Mouse (Mus musculus) left cerebral cortex, postnatal 14 days (tissue): ENCODE data around the gene Rln1. TPM values are rescaled to one million over a fixed set of nuclear protein-coding genes. Genes with fewer than 3 reads are reported as not detected.

Experiments
- DNase-seq, 2 experiments: peaks; one replicate each; pipeline ENCODE4 v3.0.0; 2021 to 2022; ENCODE audit warnings: low spot score in 2 of 2, mixed read lengths in 1 of 2
- intact Hi-C: fragments of 180-260 bp; cut with DNase I; formaldehyde crosslinking; loops from one replicate; pipeline ENCODE4 v1.15.1; 2025
- total RNA-seq, 2 experiments: library from RNA; stranded (reverse); gene quantifications; 2 replicates each; pipeline ENCODE4 v1.2.3; 2021

Rln1 gene
- total RNA-seq, 2 experiments from 2014 or later, result 1.2 to 1.4 TPM

GRCm38 (mm10) chr19:29363557-29363956, 29.1 kb upstream of the Rln1 start:
- intact Hi-C loops, result no loop called here
- DNase-seq, result no peak

- intact Hi-C loops, result no loop called here
- no peak for DNase-seq
Observed at GRCm38 (mm10) chr19:29362173-29362930, 27.9 kb upstream of the Rln1 start.

- peak; percentile 92 to 94 for DNase-seq
- intact Hi-C loops, result no loop called here
Observed at GRCm38 (mm10) chr19:29361468-29362130, 27.1 kb upstream of the Rln1 start.

- intact Hi-C loops, result no loop called here
- no peak for DNase-seq
Observed at GRCm38 (mm10) chr19:29360251-29360650, 25.8 kb upstream of the Rln1 start.

GRCm38 (mm10) chr19:29356281-29356680, 21.8 kb upstream of the Rln1 start:
- intact Hi-C loops, result loop anchor here (10.0 kb wide), 2 partner anchors 361 to 581 kb away; partner anchors contain the start of gene Cdc37l1
- no peak for DNase-seq

GRCm38 (mm10) chr19:29354895-29355877, 20.7 kb upstream of the Rln1 start:
- intact Hi-C loops, result loop anchor here (2.0 to 10.0 kb wide), 3 partner anchors 290 to 580 kb away; partner anchors contain the start of gene Cdc37l1
- DNase-seq, result peak; percentile 87 to 92

- no peak for DNase-seq
- intact Hi-C loops, result loop anchor here (10.0 kb wide), 2 partner anchors 356 to 576 kb away; partner anchors contain the start of gene Cdc37l1
Observed at GRCm38 (mm10) chr19:29350991-29351390, 16.5 kb upstream of the Rln1 start.

GRCm38 (mm10) chr19:29345636-29346035, 11.2 kb upstream of the Rln1 start:
- no peak for DNase-seq
- intact Hi-C loops, result no loop called here

GRCm38 (mm10) chr19:29344868-29345267, 10.4 kb upstream of the Rln1 start:
- DNase-seq, result no peak
- intact Hi-C loops, result no loop called here

GRCm38 (mm10) chr19:29342281-29342680, 7.8 kb upstream of the Rln1 start:
- intact Hi-C loops, result no loop called here
- no peak for DNase-seq

- intact Hi-C loops, result no loop called here
Observed at GRCm38 (mm10) chr19:29341029-29341428, 6.6 kb upstream of the Rln1 start.

GRCm38 (mm10) chr19:29336624-29337023, 2.2 kb upstream of the Rln1 start:
- DNase-seq, result no peak
- intact Hi-C loops, result no loop called here

More at GRCm38 (mm10) chr19:29341029-29341428, 6.6 kb upstream of the Rln1 start:
- DNase-seq, result no peak

- no peak for DNase-seq
- intact Hi-C loops, result no loop called here
Observed at GRCm38 (mm10) chr19:29326822-29327552, 7.5 kb downstream of the Rln1 start.

- DNase-seq, result no peak
- intact Hi-C loops, result no loop called here
Observed at GRCm38 (mm10) chr19:29326396-29326795, 8.1 kb downstream of the Rln1 start.

- no peak for DNase-seq
- intact Hi-C loops, result no loop called here
Observed at GRCm38 (mm10) chr19:29325852-29326180, 8.7 kb downstream of the Rln1 start.

- DNase-seq, result peak in 1 of 2 experiments; percentile 34
- intact Hi-C loops, result no loop called here
Observed at GRCm38 (mm10) chr19:29325053-29325851, 9.2 kb downstream of the Rln1 start, which contains the start of gene Insl6. TSS of gene Insl6 (minus strand) at chr19:29325356.

- no peak for DNase-seq
- intact Hi-C loops, result no loop called here
Observed at GRCm38 (mm10) chr19:29323416-29324049, 10.9 kb downstream of the Rln1 start.

GRCm38 (mm10) chr19:29312661-29313060, 21.8 kb downstream of the Rln1 start:
- no peak for DNase-seq
- intact Hi-C loops, result no loop called here
